Mouse (Mus musculus): ENCODE results near the gene Snip1. TPM values are rescaled to one million over a fixed set of nuclear protein-coding genes. Genes with fewer than 3 reads are reported as not detected.

Gene Snip1
- polyA plus RNA-seq, 1 experiment = 19.1 TPM

- H3K27me3 ChIP-seq (ENCODE audit: control insufficient read depth, insufficient read depth, insufficient read length) = no peaks in the 10 kb centered on the region
- TF ChIP-seq MAX (IDR thresholded peaks at IDR 0.05) = no peak
- no peak for TF ChIP-seq USF1 (IDR thresholded peaks at IDR 0.05; ENCODE audit: low read depth)
- no peak for TF ChIP-seq MYOD1 (IDR thresholded peaks at IDR 0.05; ENCODE audit: control insufficient read depth, insufficient read length, low read depth)
- TF ChIP-seq MYOG (IDR thresholded peaks at IDR 0.05; ENCODE audit: control insufficient read depth, extremely low read depth, insufficient read length) = no peak
- TF ChIP-seq CEBPB (IDR thresholded peaks at IDR 0.05; ENCODE audit: low read depth) = no peak
- TF ChIP-seq FOSL1 (IDR thresholded peaks at IDR 0.05; ENCODE audit: insufficient read depth, low read length, poor library complexity, severe bottlenecking) = no peak
- TF ChIP-seq CTCF (IDR thresholded peaks at IDR 0.05; ENCODE audit: control insufficient read depth, insufficient read depth, insufficient read length) = no peak
These were observed 38.9 kb downstream of the Snip1 start for GRCm38 (mm10) chr4:125105354-125105753.

GRCm38 (mm10) chr4:125114638-125115037 is 48.2 kb downstream of the Snip1 start:
- H3K36me3 ChIP-seq (ENCODE audit: control insufficient read depth, insufficient read depth) = peaks cover 30% of the 10 kb centered on the region
- H3K79me3 ChIP-seq (ENCODE audit: low read depth) = no peaks in the 10 kb centered on the region
- H3K4me3 ChIP-seq (ENCODE audit: insufficient read depth, poor library complexity, severe bottlenecking) = no peak overlapping the region
- H3ac ChIP-seq (ENCODE audit: control insufficient read depth, insufficient read length, low read depth) = no peak overlapping the region
- H3K79me2 ChIP-seq (ENCODE audit: control insufficient read depth, insufficient read depth) = no peaks in the 10 kb centered on the region
- no peak for TF ChIP-seq USF1 (IDR thresholded peaks at IDR 0.05; ENCODE audit: low read depth)
- TF ChIP-seq MYOG (IDR thresholded peaks at IDR 0.05; ENCODE audit: control insufficient read depth, extremely low read depth, insufficient read length) = no peak
- TF ChIP-seq MYOD1 (IDR thresholded peaks at IDR 0.05; ENCODE audit: control insufficient read depth, insufficient read length, low read depth) = peak; percentile 53
- peak; percentile 85 for TF ChIP-seq CTCF (IDR thresholded peaks at IDR 0.05; ENCODE audit: control insufficient read depth, insufficient read depth, insufficient read length)
- TF ChIP-seq FOSL1 (IDR thresholded peaks at IDR 0.05; ENCODE audit: insufficient read depth, low read length, poor library complexity, severe bottlenecking) = no peak
- TF ChIP-seq MAX (IDR thresholded peaks at IDR 0.05) = peak; percentile 73
- TF ChIP-seq CEBPB (IDR thresholded peaks at IDR 0.05; ENCODE audit: low read depth) = no peak
- no peaks in the 10 kb centered on the region for H3K27me3 ChIP-seq (ENCODE audit: control insufficient read depth, insufficient read depth, insufficient read length)

More at GRCm38 (mm10) chr4:125105354-125105753, 38.9 kb downstream of the Snip1 start:
- Histone ChIP-seq H3K79me3 (ENCODE audit: low read depth) (peaks cover 3% of the 10 kb centered on the region), H3K4me3 (ENCODE audit: insufficient read depth, poor library complexity, severe bottlenecking) (no peak overlapping the region), H3ac (ENCODE audit: control insufficient read depth, insufficient read length, low read depth) (no peak overlapping the region), H3K36me3 (ENCODE audit: control insufficient read depth, insufficient read depth) (peaks cover 39% of the 10 kb centered on the region), H3K79me2 (ENCODE audit: control insufficient read depth, insufficient read depth) (peaks cover 13% of the 10 kb centered on the region)

- no peak overlapping the region for H3K4me3 ChIP-seq (ENCODE audit: insufficient read depth, poor library complexity, severe bottlenecking)
- peaks cover 3% of the 10 kb centered on the region for H3K79me2 ChIP-seq (ENCODE audit: control insufficient read depth, insufficient read depth)
- no peak for TF ChIP-seq CEBPB (IDR thresholded peaks at IDR 0.05; ENCODE audit: low read depth)
- TF ChIP-seq CTCF (IDR thresholded peaks at IDR 0.05; ENCODE audit: control insufficient read depth, insufficient read depth, insufficient read length) = no peak
- TF ChIP-seq MYOD1 (IDR thresholded peaks at IDR 0.05; ENCODE audit: control insufficient read depth, insufficient read length, low read depth) = no peak
- no peaks in the 10 kb centered on the region for H3K27me3 ChIP-seq (ENCODE audit: control insufficient read depth, insufficient read depth, insufficient read length)
- no peak overlapping the region for H3ac ChIP-seq (ENCODE audit: control insufficient read depth, insufficient read length, low read depth)
- peaks cover 29% of the 10 kb centered on the region for H3K36me3 ChIP-seq (ENCODE audit: control insufficient read depth, insufficient read depth)
- no peaks in the 10 kb centered on the region for H3K79me3 ChIP-seq (ENCODE audit: low read depth)
These were observed 48.6 kb downstream of the Snip1 start for GRCm38 (mm10) chr4:125115081-125115480.

- Histone ChIP-seq H3K79me2 (ENCODE audit: control insufficient read depth, insufficient read depth) (peaks cover 9% of the 10 kb centered on the region), H3K4me3 (ENCODE audit: insufficient read depth, poor library complexity, severe bottlenecking) (no peak overlapping the region), H3K79me3 (ENCODE audit: low read depth) (peaks cover 6% of the 10 kb centered on the region), H3ac (ENCODE audit: control insufficient read depth, insufficient read length, low read depth) (no peak overlapping the region), H3K36me3 (ENCODE audit: control insufficient read depth, insufficient read depth) (peaks cover 31% of the 10 kb centered on the region), H3K27me3 (ENCODE audit: control insufficient read depth, insufficient read depth, insufficient read length) (no peaks in the 10 kb centered on the region)
- TF ChIP-seq CTCF (IDR thresholded peaks at IDR 0.05; ENCODE audit: control insufficient read depth, insufficient read depth, insufficient read length) (no peak), FOSL1 (IDR thresholded peaks at IDR 0.05; ENCODE audit: insufficient read depth, low read length, poor library complexity, severe bottlenecking) (no peak), MYOG (IDR thresholded peaks at IDR 0.05; ENCODE audit: control insufficient read depth, extremely low read depth, insufficient read length) (no peak), MAX (IDR thresholded peaks at IDR 0.05) (peak; percentile 41)
These were observed 49.2 kb downstream of the Snip1 start for GRCm38 (mm10) chr4:125115710-125116089.

- peak overlapping the region; percentile 15 for H3ac ChIP-seq (ENCODE audit: control insufficient read depth, insufficient read length, low read depth)
- H3K4me3 ChIP-seq (ENCODE audit: insufficient read depth, poor library complexity, severe bottlenecking) = no peak overlapping the region
- H3K79me3 ChIP-seq (ENCODE audit: low read depth) = peaks cover 11% of the 10 kb centered on the region
- peaks cover 15% of the 10 kb centered on the region for H3K79me2 ChIP-seq (ENCODE audit: control insufficient read depth, insufficient read depth)
- H3K27me3 ChIP-seq (ENCODE audit: control insufficient read depth, insufficient read depth, insufficient read length) = no peaks in the 10 kb centered on the region
- peaks cover 32% of the 10 kb centered on the region for H3K36me3 ChIP-seq (ENCODE audit: control insufficient read depth, insufficient read depth)
- TF ChIP-seq MYOG (IDR thresholded peaks at IDR 0.05; ENCODE audit: control insufficient read depth, extremely low read depth, insufficient read length) (no peak), FOSL1 (IDR thresholded peaks at IDR 0.05; ENCODE audit: insufficient read depth, low read length, poor library complexity, severe bottlenecking) (no peak), MAX (IDR thresholded peaks at IDR 0.05) (no peak), CTCF (IDR thresholded peaks at IDR 0.05; ENCODE audit: control insufficient read depth, insufficient read depth, insufficient read length) (no peak), CEBPB (IDR thresholded peaks at IDR 0.05; ENCODE audit: low read depth) (peak; percentile 67), USF1 (IDR thresholded peaks at IDR 0.05; ENCODE audit: low read depth) (peak; percentile 84), MYOD1 (IDR thresholded peaks at IDR 0.05; ENCODE audit: control insufficient read depth, insufficient read length, low read depth) (no peak)
These were observed 49.8 kb downstream of the Snip1 start for GRCm38 (mm10) chr4:125116090-125116861.

- Histone ChIP-seq H3K79me2 (ENCODE audit: control insufficient read depth, insufficient read depth) (peaks cover 22% of the 10 kb centered on the region), H3K79me3 (ENCODE audit: low read depth) (peaks cover 17% of the 10 kb centered on the region), H3K4me3 (ENCODE audit: insufficient read depth, poor library complexity, severe bottlenecking) (no peak overlapping the region), H3K27me3 (ENCODE audit: control insufficient read depth, insufficient read depth, insufficient read length) (no peaks in the 10 kb centered on the region), H3ac (ENCODE audit: control insufficient read depth, insufficient read length, low read depth) (no peak overlapping the region), H3K36me3 (ENCODE audit: control insufficient read depth, insufficient read depth) (peaks cover 39% of the 10 kb centered on the region)
- TF ChIP-seq MYOD1 (IDR thresholded peaks at IDR 0.05; ENCODE audit: control insufficient read depth, insufficient read length, low read depth) (no peak), USF1 (IDR thresholded peaks at IDR 0.05; ENCODE audit: low read depth) (no peak), CTCF (IDR thresholded peaks at IDR 0.05; ENCODE audit: control insufficient read depth, insufficient read depth, insufficient read length) (no peak), FOSL1 (IDR thresholded peaks at IDR 0.05; ENCODE audit: insufficient read depth, low read length, poor library complexity, severe bottlenecking) (no peak), MYOG (IDR thresholded peaks at IDR 0.05; ENCODE audit: control insufficient read depth, extremely low read depth, insufficient read length) (no peak), MAX (IDR thresholded peaks at IDR 0.05) (no peak), CEBPB (IDR thresholded peaks at IDR 0.05; ENCODE audit: low read depth) (no peak)
These were observed 50.5 kb downstream of the Snip1 start for GRCm38 (mm10) chr4:125116929-125117328.
